Mouse (Mus musculus) liver, embryonic 15.5 days (tissue): ENCODE data around the gene Ntf3. TPM values are rescaled to one million over a fixed set of nuclear protein-coding genes. Genes with fewer than 3 reads are reported as not detected.
A peak's percentile ranks its signal among the peaks of the same experiment; 100 is the strongest.

Source experiments
- ATAC-seq: fragments of 200-750 bp; cut with Nextera tagmentation; 2 replicates; pipeline ENCODE4 v1.8.0; 2017; ENCODE audit warnings: moderate number of reproducible peaks, mild to moderate bottlenecking, moderate library complexity; ENCODE audit not compliant: insufficient read depth
- H3K27ac ChIP-seq: fragments of 300-500 bp; sonication (generic); replicated peaks from 2 replicates; pipeline ENCODE4 v1.5.1; 2015; ENCODE audit warnings: mild to moderate bottlenecking, inconsistent platforms
- H3K27me3 ChIP-seq: fragments of 300-500 bp; sonication (generic); 2 replicates; pipeline ENCODE4 v1.6.1; 2015; ENCODE audit warnings: mild to moderate bottlenecking, inconsistent platforms
- H3K36me3 ChIP-seq: fragments of 300-500 bp; sonication (generic); replicated peaks from 2 replicates; pipeline ENCODE4 v1.6.1; 2015; ENCODE audit warnings: moderate library complexity, mild to moderate bottlenecking, inconsistent platforms
- H3K4me1 ChIP-seq: fragments of 300-500 bp; sonication (generic); replicated peaks from 2 replicates; pipeline ENCODE4 v1.6.1; 2015; ENCODE audit warnings: inconsistent platforms
- H3K4me2 ChIP-seq: fragments of 300-500 bp; sonication (generic); 2 replicates; pipeline ENCODE4 v1.6.1; 2015; ENCODE audit warnings: moderate library complexity, mild to moderate bottlenecking, inconsistent platforms
- H3K4me3 ChIP-seq: fragments of 300-500 bp; sonication (generic); replicated peaks from 2 replicates; pipeline ENCODE4 v1.5.1; 2015; ENCODE audit warnings: mild to moderate bottlenecking, inconsistent platforms
- H3K9ac ChIP-seq: fragments of 300-500 bp; sonication (generic); 2 replicates; pipeline ENCODE4 v1.6.1; 2015; ENCODE audit warnings: moderate library complexity, mild to moderate bottlenecking, inconsistent platforms
- H3K9me3 ChIP-seq: fragments of 300-500 bp; sonication (generic); replicated peaks from 2 replicates; pipeline ENCODE4 v1.6.1; 2016; ENCODE audit warnings: inconsistent platforms
- WGBS: fragments of 180-500 bp; shearing (Covaris S2); methylation state at CpG from one replicate; pipeline ENCODE4 v1.1.7; 2015; ENCODE audit warnings: mixed read lengths; ENCODE audit not compliant: insufficient replicate concordance; 5-methylcytosine and 5-hydroxymethylcytosine counted together
- polyA plus RNA-seq: library from polyadenylated mRNA; unstranded; fragments of >200 nt; fragmentation: Nextera tagmentation; extraction: Ambion mirVana; gene quantifications from 2 replicates; pipeline ENCODE4 v1.2.1, GENCODE M21; 2015

Gene Ntf3
- polyA plus RNA-seq, 1 experiment from 2014 or later, result 0.30 TPM

GRCm38 (mm10) chr6:126167731-126168130 is 1.0 kb upstream of the Ntf3 start:
- H3K27me3 ChIP-seq, result peaks cover 57% of the 10 kb centered on the region
- no peak for ATAC-seq
- no peak overlapping the region for H3K27ac ChIP-seq
- 15% methylated on average over 3 of the region's 3 CpGs for WGBS
- H3K4me2 ChIP-seq, result no peak overlapping the region
- H3K4me3 ChIP-seq, result no peak overlapping the region
- no peaks in the 10 kb centered on the region for H3K9me3 ChIP-seq
- no peaks in the 10 kb centered on the region for H3K36me3 ChIP-seq
- no peaks in the 10 kb centered on the region for H3K4me1 ChIP-seq
- no peak overlapping the region for H3K9ac ChIP-seq

- Histone ChIP-seq H3K4me2 (no peak overlapping the region; the same call in 1 of the 2 replicates), H3K9ac (no peak overlapping the region), H3K4me1 (no peaks in the 10 kb centered on the region), H3K27ac (no peak overlapping the region), H3K4me3 (no peak overlapping the region), H3K27me3 (peaks cover 62% of the 10 kb centered on the region), H3K36me3 (no peaks in the 10 kb centered on the region), H3K9me3 (no peaks in the 10 kb centered on the region)
- ATAC-seq, result no peak
- 4% methylated on average over 6 of the region's 6 CpGs for WGBS
Observed at GRCm38 (mm10) chr6:126167208-126167590, 489 bp upstream of the Ntf3 start.

GRCm38 (mm10) chr6:126165591-126166155 is 1.0 kb downstream of the Ntf3 start:
- WGBS, result 5% methylated on average over 17 of the region's 17 CpGs
- Histone ChIP-seq H3K4me3 (no peak overlapping the region), H3K36me3 (no peaks in the 10 kb centered on the region), H3K4me2 (no peak overlapping the region), H3K27me3 (peaks cover 73% of the 10 kb centered on the region), H3K27ac (no peak overlapping the region), H3K4me1 (no peaks in the 10 kb centered on the region), H3K9me3 (no peaks in the 10 kb centered on the region), H3K9ac (no peak overlapping the region)
- no peak for ATAC-seq

- no peak overlapping the region for H3K9ac ChIP-seq
- H3K4me1 ChIP-seq, result no peaks in the 10 kb centered on the region
- H3K4me2 ChIP-seq, result peak overlapping the region; percentile 18; the same call in 1 of the 2 replicates
- H3K9me3 ChIP-seq, result no peaks in the 10 kb centered on the region
- H3K27ac ChIP-seq, result no peak overlapping the region
- no peaks in the 10 kb centered on the region for H3K36me3 ChIP-seq
- no peak for ATAC-seq
- 0 out of 2 replicates have a peak overlapping the region, but pooled peaks have one; percentile 2 for H3K4me3 ChIP-seq
- peaks cover 73% of the 10 kb centered on the region for H3K27me3 ChIP-seq
- under 1% methylated on average over 27 of the region's 27 CpGs for WGBS
Observed at GRCm38 (mm10) chr6:126164781-126165180, 1.9 kb downstream of the Ntf3 start.

- Histone ChIP-seq H3K9me3 (no peaks in the 10 kb centered on the region), H3K36me3 (no peaks in the 10 kb centered on the region), H3K9ac (no peak overlapping the region), H3K27me3 (peaks cover 73% of the 10 kb centered on the region), H3K4me3 (0 out of 2 replicates have a peak overlapping the region, but pooled peaks have one; percentile 2), H3K4me1 (no peaks in the 10 kb centered on the region), H3K27ac (no peak overlapping the region), H3K4me2 (peak overlapping the region; percentile 30)
- no peak for ATAC-seq
- WGBS, result 2% methylated on average over 41 of the region's 41 CpGs
Observed at GRCm38 (mm10) chr6:126163861-126164755, 2.6 kb downstream of the Ntf3 start.

- no peak overlapping the region for H3K27ac ChIP-seq
- H3K36me3 ChIP-seq, result no peaks in the 10 kb centered on the region
- peak overlapping the region; percentile 30 for H3K4me2 ChIP-seq
- ATAC-seq, result no peak
- no peaks in the 10 kb centered on the region for H3K9me3 ChIP-seq
- H3K9ac ChIP-seq, result no peak overlapping the region
- 2% methylated on average over 25 of the region's 25 CpGs for WGBS
- peaks cover 71% of the 10 kb centered on the region for H3K27me3 ChIP-seq
- no peak overlapping the region for H3K4me3 ChIP-seq
- H3K4me1 ChIP-seq, result no peaks in the 10 kb centered on the region
Observed at GRCm38 (mm10) chr6:126163181-126163621, 3.5 kb downstream of the Ntf3 start.

- H3K4me2 ChIP-seq, result peak overlapping the region; percentile 20; the same call in 1 of the 2 replicates
- no peak overlapping the region for H3K4me3 ChIP-seq
- peaks cover 63% of the 10 kb centered on the region for H3K27me3 ChIP-seq
- H3K36me3 ChIP-seq, result no peaks in the 10 kb centered on the region
- 7% methylated on average over 10 of the region's 10 CpGs for WGBS
- no peaks in the 10 kb centered on the region for H3K4me1 ChIP-seq
- H3K27ac ChIP-seq, result no peak overlapping the region
- no peak for ATAC-seq
- no peaks in the 10 kb centered on the region for H3K9me3 ChIP-seq
- no peak overlapping the region for H3K9ac ChIP-seq
Observed at GRCm38 (mm10) chr6:126162351-126162758, 4.4 kb downstream of the Ntf3 start.

GRCm38 (mm10) chr6:126161571-126162340 is 5.0 kb downstream of the Ntf3 start:
- H3K27me3 ChIP-seq, result peaks cover 57% of the 10 kb centered on the region
- H3K9me3 ChIP-seq, result no peaks in the 10 kb centered on the region
- no peaks in the 10 kb centered on the region for H3K36me3 ChIP-seq
- H3K4me2 ChIP-seq, result peak overlapping the region; percentile 20; the same call in 1 of the 2 replicates
- no peak overlapping the region for H3K4me3 ChIP-seq
- H3K4me1 ChIP-seq, result no peaks in the 10 kb centered on the region
- H3K9ac ChIP-seq, result no peak overlapping the region
- no peak overlapping the region for H3K27ac ChIP-seq
- ATAC-seq, result no peak
- WGBS, result 34% methylated on average over 8 of the region's 8 CpGs

GRCm38 (mm10) chr6:126160067-126160411 is 6.7 kb downstream of the Ntf3 start:
- no peak for ATAC-seq
- Histone ChIP-seq H3K9ac (no peak overlapping the region), H3K9me3 (no peaks in the 10 kb centered on the region), H3K4me2 (no peak overlapping the region), H3K4me1 (no peaks in the 10 kb centered on the region), H3K27ac (no peak overlapping the region), H3K36me3 (no peaks in the 10 kb centered on the region), H3K4me3 (no peak overlapping the region), H3K27me3 (peaks cover 39% of the 10 kb centered on the region)
- 41% methylated on average over 5 of the region's 5 CpGs for WGBS

- ATAC-seq, result no peak
- Histone ChIP-seq H3K9ac (no peak overlapping the region), H3K27me3 (peaks cover 34% of the 10 kb centered on the region), H3K4me3 (no peak overlapping the region), H3K36me3 (no peaks in the 10 kb centered on the region), H3K27ac (no peak overlapping the region), H3K4me1 (no peaks in the 10 kb centered on the region), H3K4me2 (no peak overlapping the region), H3K9me3 (no peaks in the 10 kb centered on the region)
- 75% methylated on average over 13 of the region's 13 CpGs for WGBS
Observed at GRCm38 (mm10) chr6:126159279-126160066, 7.2 kb downstream of the Ntf3 start.
